Mouse (Mus musculus): ENCODE results near the gene Pkd1. TPM values are rescaled to one million over a fixed set of nuclear protein-coding genes. Genes with fewer than 3 reads are reported as not detected.

Pkd1 gene
- total and polyA plus RNA-seq, 3 experiments = 2.8 to 13.4 (median 8.3) TPM

GRCm38 (mm10) chr17:24563638-24564037 is 14.0 kb downstream of the Pkd1 start:
- dilution Hi-C loops (cut with MboI; ENCODE audit: extremely low pct_ligation_motif_present, extremely low pct_unique_long_range_greater_than_20kb, low sequenced_read_pairs) = no loop called here
- in situ Hi-C loops (cut with MboI; ENCODE audit: low pct_ligation_motif_present, low pct_unique_long_range_greater_than_20kb, low sequenced_read_pairs) = no loop called here
- Histone ChIP-seq H3K79me2 (replicated peaks; ENCODE audit: control insufficient read depth, extremely low read depth, insufficient read depth, poor library complexity, severe bottlenecking) (no peaks in the 10 kb centered on the region; the same call in 1 of the 2 replicates), H3K9me3 (replicated peaks; ENCODE audit: low read length) (no peaks in the 10 kb centered on the region), H3K4me2 (ENCODE audit: insufficient read depth, low read depth, poor library complexity, severe bottlenecking) (no peak overlapping the region), H3K9ac (ENCODE audit: insufficient read depth, low read depth) (no peak overlapping the region), H3K4me3 (replicated peaks in 1 of 3; ENCODE audit: low read depth in 2 of 3, low read length in 2 of 3, poor library complexity in 1 of 3) (no peak overlapping the region), H3K27ac (ENCODE audit: insufficient read depth, low read depth) (no peak overlapping the region), H3K36me3 (replicated peaks in 1 of 2; ENCODE audit: control insufficient read depth in 1 of 2, insufficient read depth in 1 of 2, low read length in 1 of 2) (peaks cover 6 to 47% of the 10 kb centered on the region in 2 experiments), H3K4me1 (ENCODE audit: control insufficient read depth in 1 of 2, insufficient read depth in 2 of 2) (peaks cover 0 to 13% of the 10 kb centered on the region in 2 experiments; a peak in 2 of 4 replicates), H3K27me3 (replicated peaks) (no peaks in the 10 kb centered on the region)
- DNase-seq (ENCODE audit: extremely low read depth) = no peak
- no peak for TF ChIP-seq TBP (conservative IDR thresholded peaks at IDR 0.05; ENCODE audit: low read depth, low read length)
- TF ChIP-seq IRF4 (IDR thresholded peaks at IDR 0.05; ENCODE audit: low read depth, low read length) = no peak
- TF ChIP-seq POLR2AphosphoS2 (IDR thresholded peaks at IDR 0.05; ENCODE audit: low read depth, low read length) = no peak
- TF ChIP-seq CHD1 (IDR thresholded peaks at IDR 0.05; ENCODE audit: low read depth, low read length) = no peak
- TF ChIP-seq MEF2A (IDR thresholded peaks at IDR 0.05; ENCODE audit: borderline replicate concordance, low read depth, low read length) = no peak
- no peak for TF ChIP-seq BHLHE40 (IDR thresholded peaks at IDR 0.05; ENCODE audit: low read depth, low read length)
- TF ChIP-seq CHD2 (IDR thresholded peaks at IDR 0.05; ENCODE audit: low read length) = no peak
- no peak for TF ChIP-seq MAX (IDR thresholded peaks at IDR 0.05; ENCODE audit: low read length)
- TF ChIP-seq ZKSCAN1 (IDR thresholded peaks at IDR 0.05; ENCODE audit: borderline replicate concordance, low read depth, low read length) = no peak
- TF ChIP-seq USF2 (conservative IDR thresholded peaks at IDR 0.05; ENCODE audit: low read depth, low read length) = no peak
- TF ChIP-seq MXI1 (IDR thresholded peaks at IDR 0.05; ENCODE audit: low read depth, low read length) = no peak

GRCm38 (mm10) chr17:24564422-24564821 is 14.8 kb downstream of the Pkd1 start:
- Histone ChIP-seq H3K4me2 (ENCODE audit: insufficient read depth, low read depth, poor library complexity, severe bottlenecking) (no peak overlapping the region), H3K79me2 (replicated peaks; ENCODE audit: control insufficient read depth, extremely low read depth, insufficient read depth, poor library complexity, severe bottlenecking) (no peaks in the 10 kb centered on the region; the same call in 1 of the 2 replicates), H3K36me3 (replicated peaks in 1 of 2; ENCODE audit: control insufficient read depth in 1 of 2, insufficient read depth in 1 of 2, low read length in 1 of 2) (peaks cover 9 to 55% of the 10 kb centered on the region in 2 experiments), H3K27me3 (replicated peaks) (no peaks in the 10 kb centered on the region), H3K4me3 (replicated peaks in 1 of 3; ENCODE audit: low read depth in 2 of 3, low read length in 2 of 3, poor library complexity in 1 of 3) (no peak overlapping the region), H3K9me3 (replicated peaks; ENCODE audit: low read length) (no peaks in the 10 kb centered on the region), H3K4me1 (ENCODE audit: control insufficient read depth in 1 of 2, insufficient read depth in 2 of 2) (peaks cover 0 to 8% of the 10 kb centered on the region in 2 experiments; a peak in 2 of 4 replicates), H3K9ac (ENCODE audit: insufficient read depth, low read depth) (no peak overlapping the region), H3K27ac (ENCODE audit: insufficient read depth, low read depth) (no peak overlapping the region)
- dilution Hi-C loops (cut with MboI; ENCODE audit: extremely low pct_ligation_motif_present, extremely low pct_unique_long_range_greater_than_20kb, low sequenced_read_pairs) (no loop called here), in situ Hi-C loops (cut with MboI; ENCODE audit: low pct_ligation_motif_present, low pct_unique_long_range_greater_than_20kb, low sequenced_read_pairs) (no loop called here)
- DNase-seq (ENCODE audit: extremely low read depth) = no peak
- TF ChIP-seq UBTF (IDR thresholded peaks at IDR 0.05; ENCODE audit: low read depth, low read length) = no peak
- TF ChIP-seq POLR2A (IDR thresholded peaks at IDR 0.05; ENCODE audit: low read depth, low read length) = no peak
- no peak for TF ChIP-seq TBP (conservative IDR thresholded peaks at IDR 0.05; ENCODE audit: low read depth, low read length)
- TF ChIP-seq ELF1 (IDR thresholded peaks at IDR 0.05; ENCODE audit: low read depth, low read length) = no peak
- TF ChIP-seq JUN (IDR thresholded peaks at IDR 0.05; ENCODE audit: insufficient read depth, low read depth, low read length) = no peak
- TF ChIP-seq ZC3H11A (IDR thresholded peaks at IDR 0.05; ENCODE audit: low read depth, low read length) = no peak
- no peak for TF ChIP-seq NELFE (IDR thresholded peaks at IDR 0.05; ENCODE audit: low read depth, low read length)
- TF ChIP-seq MEF2A (IDR thresholded peaks at IDR 0.05; ENCODE audit: borderline replicate concordance, low read depth, low read length) = no peak
- TF ChIP-seq ETS1 (conservative IDR thresholded peaks at IDR 0.05; ENCODE audit: low read depth, low read length) = no peak
- TF ChIP-seq RAD21 (IDR thresholded peaks at IDR 0.05; ENCODE audit: low read depth, low read length) = no peak
- TF ChIP-seq HCFC1 (IDR thresholded peaks at IDR 0.05; ENCODE audit: low read depth, low read length) = no peak
- TF ChIP-seq MXI1 (IDR thresholded peaks at IDR 0.05; ENCODE audit: low read depth, low read length) = no peak
- TF ChIP-seq ZKSCAN1 (IDR thresholded peaks at IDR 0.05; ENCODE audit: borderline replicate concordance, low read depth, low read length) = no peak
- no peak for TF ChIP-seq ZMIZ1 (IDR thresholded peaks at IDR 0.05; ENCODE audit: low read depth, low read length)
- TF ChIP-seq USF2 (conservative IDR thresholded peaks at IDR 0.05; ENCODE audit: low read depth, low read length) = no peak
- no peak for TF ChIP-seq EP300 (IDR thresholded peaks at IDR 0.05; ENCODE audit: low read length)
- no peak for TF ChIP-seq JUND (conservative IDR thresholded peaks at IDR 0.05; ENCODE audit: low read depth, low read length)
